Mouse (Mus musculus): ENCODE results near the gene Rbm25. TPM values are rescaled to one million over a fixed set of nuclear protein-coding genes. Genes with fewer than 3 reads are reported as not detected.

The Rbm25 gene
- polyA plus RNA-seq (2015; fragmentation: Nextera tagmentation; extraction: Ambion mirVana), result 118 and 121 TPM in 2 replicates

GRCm38 (mm10) chr12:83630936-83631335 is at the start of gene Rbm25:
Gene Rbm25 (plus strand): TSS chr12:83631236.

GRCm38 (mm10) chr12:83597025-83597501 is 34.0 kb upstream of the Rbm25 start, which contains the start of gene Zfyve1:
Gene Zfyve1 (minus strand): TSS chr12:83597222.

GRCm38 (mm10) chr12:83687934-83688315 is 56.9 kb downstream of the Rbm25 start, which contains the start of gene Psen1:
Gene Psen1 (plus strand): TSS chr12:83688152.

Other genes starting within 250 kb of the Rbm25 start
- gene Dpf3, start 143.5 kb upstream of the Rbm25 start, polyA plus RNA-seq (2015; fragmentation: Nextera tagmentation; extraction: Ambion mirVana), result 7.9 and 8.8 TPM in 2 replicates
- 27.0 and 27.7 TPM in 2 replicates for gene Dcaf4, start 110.8 kb upstream of the Rbm25 start, polyA plus RNA-seq (2015; fragmentation: Nextera tagmentation; extraction: Ambion mirVana)
- gene Zfyve1, start 34.0 kb upstream of the Rbm25 start, polyA plus RNA-seq (2015; fragmentation: Nextera tagmentation; extraction: Ambion mirVana), result 9.3 and 10.4 TPM in 2 replicates
- 27.9 and 29.3 TPM in 2 replicates for gene Psen1, start 56.9 kb downstream of the Rbm25 start, polyA plus RNA-seq (2015; fragmentation: Nextera tagmentation; extraction: Ambion mirVana)
- gene Papln, start 132.4 kb downstream of the Rbm25 start, polyA plus RNA-seq (2015; fragmentation: Nextera tagmentation; extraction: Ambion mirVana), result 0.24 and 0.71 TPM in 2 replicates